Mouse (Mus musculus): ENCODE results near the gene Abcb9.

DNA sequence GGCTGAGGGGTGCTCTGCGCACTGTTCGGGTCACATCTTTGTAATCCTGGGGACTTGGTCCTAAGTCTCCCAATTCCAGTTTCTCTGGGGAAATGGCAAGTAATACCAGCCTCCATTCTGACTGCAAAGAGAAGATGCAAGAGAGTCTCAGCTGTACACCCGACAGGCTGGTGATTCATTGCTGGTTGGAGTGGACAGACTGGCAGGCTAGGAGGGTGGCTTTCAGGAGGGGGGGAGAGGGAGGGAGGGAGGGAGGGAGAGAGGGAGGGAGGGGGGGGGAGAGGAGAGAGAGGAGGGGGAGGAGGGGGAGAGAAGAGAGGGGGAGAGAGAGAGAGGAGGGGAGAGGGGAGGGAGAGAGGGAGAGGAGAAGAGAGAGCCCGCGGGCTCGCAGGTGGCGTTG is 19.9 kb upstream of the Abcb9 start:
- TF ChIP-seq ZC3H11A (IDR thresholded peaks at IDR 0.05; ENCODE audit: borderline replicate concordance, low read depth, low read length) (no peak), MAFK (IDR thresholded peaks at IDR 0.05; ENCODE audit: insufficient read depth, low read depth, low read length) (no peak), ZNF384 (IDR thresholded peaks at IDR 0.05; ENCODE audit: low read depth, low read length) (no peak), CHD2 (IDR thresholded peaks at IDR 0.05; ENCODE audit: low read depth, low read length) (no peak)
